Mouse (Mus musculus) midbrain, embryonic 12.5 days (tissue): Measurements from ENCODE around the gene Ttc25. TPM values are rescaled to one million over a fixed set of nuclear protein-coding genes. Genes with fewer than 3 reads are reported as not detected.
"Not testable (repeated sequence)": the region's sequence is repeated elsewhere in the genome, so short reads cannot be mapped to it uniquely, and the experiment has no call there.

Experiments used
- ATAC-seq: fragments of 200-750 bp; cut with Nextera tagmentation; 2 replicates; pipeline ENCODE4 v1.8.0; 2017; ENCODE audit warnings: low read depth, moderate TSS enrichment, moderate library complexity; ENCODE audit not compliant: low FRiP score
- H3K27ac ChIP-seq: fragments of 300-500 bp; sonication (generic); replicated peaks from 2 replicates; pipeline ENCODE4 v1.5.1; 2016; ENCODE audit warnings: mild to moderate bottlenecking
- H3K27me3 ChIP-seq: fragments of 300-500 bp; sonication (generic); 2 replicates; pipeline ENCODE4 v1.6.1; 2016; ENCODE audit warnings: mild to moderate bottlenecking
- H3K36me3 ChIP-seq: fragments of 300-500 bp; sonication (generic); 2 replicates; pipeline ENCODE4 v1.6.1; 2016
- H3K4me1 ChIP-seq: fragments of 300-500 bp; sonication (generic); 2 replicates; pipeline ENCODE4 v1.6.1; 2016
- H3K4me2 ChIP-seq: fragments of 300-500 bp; sonication (generic); replicated peaks from 2 replicates; pipeline ENCODE4 v1.6.1; 2016; ENCODE audit warnings: mild to moderate bottlenecking, moderate library complexity
- H3K4me3 ChIP-seq: fragments of 300-500 bp; sonication (generic); 2 replicates; pipeline ENCODE4 v1.5.1; 2016; ENCODE audit warnings: mild to moderate bottlenecking
- H3K9ac ChIP-seq: fragments of 300-500 bp; sonication (generic); replicated peaks from 2 replicates; pipeline ENCODE4 v1.6.1; 2016; ENCODE audit warnings: mild to moderate bottlenecking, moderate library complexity
- H3K9me3 ChIP-seq: fragments of 300-500 bp; sonication (generic); 2 replicates; pipeline ENCODE4 v1.6.1; 2016; ENCODE audit warnings: mild to moderate bottlenecking
- WGBS: fragments of 180-500 bp; shearing (Covaris S2); methylation state at CpG from one replicate; pipeline ENCODE4 v1.1.7; 2016; 5-methylcytosine and 5-hydroxymethylcytosine counted together
- polyA plus RNA-seq: library from polyadenylated mRNA; unstranded; fragments of >200 nt; fragmentation: Nextera tagmentation; extraction: Ambion mirVana; gene quantifications from 2 replicates; pipeline ENCODE4 v1.2.1, GENCODE M21; 2016

Ttc25 gene
- polyA plus RNA-seq, 1 experiment from 2014 or later, result 2.4 TPM

DNA sequence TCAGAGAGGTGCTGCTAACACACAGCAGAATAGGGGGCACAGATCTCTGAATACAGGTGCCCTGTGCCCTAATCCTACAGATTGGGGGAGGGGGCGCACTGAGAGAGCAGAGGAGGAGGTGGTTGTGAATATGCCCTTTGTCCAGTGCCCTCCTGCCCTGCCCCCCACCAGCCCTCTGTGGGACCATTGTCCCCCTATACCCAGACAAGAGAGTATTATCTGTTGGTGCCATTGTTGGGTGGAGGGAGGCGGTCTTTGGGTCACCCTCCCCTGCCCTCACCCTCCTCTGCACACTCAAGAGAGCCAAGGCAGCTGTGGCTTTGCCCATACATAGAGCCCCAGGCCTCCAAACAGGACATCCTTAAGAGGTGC lies 30.1 kb downstream of the Ttc25 start:
- 25% methylated on average over 2 of the region's 2 CpGs for WGBS
- 0 out of 2 replicates have a peak overlapping the region, but pooled peaks have one; percentile 12 for H3K27ac ChIP-seq
- H3K9me3 ChIP-seq, result no peaks in the 10 kb centered on the region
- peak overlapping the region; percentile 56 for H3K9ac ChIP-seq
- peak overlapping the region; percentile 59 for H3K4me3 ChIP-seq
- H3K4me2 ChIP-seq, result peak overlapping the region; percentile 79
- peak; percentile 6; the same call in 1 of the 2 replicates for ATAC-seq
- H3K36me3 ChIP-seq, result peaks cover 20% of the 10 kb centered on the region
- H3K27me3 ChIP-seq, result peaks cover 31% of the 10 kb centered on the region
- peaks cover 22% of the 10 kb centered on the region for H3K4me1 ChIP-seq

- no peaks in the 10 kb centered on the region for H3K9me3 ChIP-seq
- H3K27ac ChIP-seq, result no peak overlapping the region
- no peak overlapping the region for H3K4me2 ChIP-seq
- no peak overlapping the region for H3K9ac ChIP-seq
- ATAC-seq, result no peak
- peaks cover 26% of the 10 kb centered on the region for H3K36me3 ChIP-seq
- WGBS, result 74% methylated on average over 21 of the region's 21 CpGs
- peaks cover 23% of the 10 kb centered on the region for H3K27me3 ChIP-seq
- H3K4me1 ChIP-seq, result peaks cover 15% of the 10 kb centered on the region
- H3K4me3 ChIP-seq, result no peak overlapping the region
Observed at GRCm38 (mm10) chr11:100576256-100576655, 30.8 kb downstream of the Ttc25 start.

DNA sequence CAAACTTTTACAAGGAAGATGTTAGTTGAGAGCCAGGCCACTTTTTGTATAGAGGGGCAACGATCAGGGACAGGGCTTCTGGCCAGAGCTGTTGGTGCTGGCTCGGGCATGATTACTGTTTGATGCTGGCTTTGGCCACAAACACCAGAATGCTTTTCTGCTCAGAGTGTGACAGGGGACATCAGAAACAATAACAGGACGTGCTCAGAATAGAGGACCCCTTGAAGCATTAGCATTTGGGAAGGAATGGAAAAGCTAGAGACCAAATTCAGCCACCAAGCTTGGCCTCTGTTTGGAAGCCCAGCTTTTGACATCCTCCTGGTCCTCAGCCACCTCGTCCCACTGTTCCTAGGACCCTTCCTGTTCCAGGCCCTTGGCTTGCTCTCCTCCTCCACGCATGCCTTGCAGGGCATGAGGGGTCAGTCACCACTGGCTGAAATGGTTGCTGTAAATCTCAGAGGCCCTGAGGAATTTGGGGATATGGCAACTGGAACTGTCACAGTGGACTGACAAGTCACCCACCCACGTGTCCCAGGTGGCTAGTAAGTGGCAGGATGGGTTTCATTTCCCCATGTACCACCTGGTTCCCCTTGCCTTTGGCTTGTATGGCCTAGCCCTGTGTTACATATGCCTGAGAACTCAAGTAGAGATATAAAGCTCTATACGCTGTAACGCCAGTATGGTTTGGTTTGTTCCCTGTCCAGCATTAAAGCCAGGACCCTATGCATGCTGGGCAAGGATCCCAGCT lies 32.6 kb downstream of the Ttc25 start:
- Histone ChIP-seq H3K27ac (peak overlapping the region; percentile 2; the same call in 1 of the 2 replicates), H3K27me3 (peaks cover 7% of the 10 kb centered on the region; the same call in 1 of the 2 replicates), H3K9ac (no peak overlapping the region), H3K4me1 (peaks cover 13% of the 10 kb centered on the region), H3K4me2 (no peak overlapping the region), H3K4me3 (no peak overlapping the region), H3K36me3 (peaks cover 44% of the 10 kb centered on the region), H3K9me3 (no peaks in the 10 kb centered on the region)
- no peak for ATAC-seq
- WGBS, result 86% methylated on average over 8 of the region's 8 CpGs

GRCm38 (mm10) chr11:100579116-100579799 lies 33.9 kb downstream of the Ttc25 start:
- peaks cover 56% of the 10 kb centered on the region for H3K36me3 ChIP-seq
- 98% methylated on average over 9 of the region's 9 CpGs for WGBS
- no peak for ATAC-seq
- 0 out of 2 replicates have a peak overlapping the region, but pooled peaks have one; percentile 10 for H3K27ac ChIP-seq
- no peaks in the 10 kb centered on the region for H3K9me3 ChIP-seq
- no peak overlapping the region for H3K9ac ChIP-seq
- H3K4me3 ChIP-seq, result no peak overlapping the region
- H3K4me1 ChIP-seq, result peaks cover 13% of the 10 kb centered on the region
- peaks cover 7% of the 10 kb centered on the region; the same call in 1 of the 2 replicates for H3K27me3 ChIP-seq
- H3K4me2 ChIP-seq, result no peak overlapping the region

DNA sequence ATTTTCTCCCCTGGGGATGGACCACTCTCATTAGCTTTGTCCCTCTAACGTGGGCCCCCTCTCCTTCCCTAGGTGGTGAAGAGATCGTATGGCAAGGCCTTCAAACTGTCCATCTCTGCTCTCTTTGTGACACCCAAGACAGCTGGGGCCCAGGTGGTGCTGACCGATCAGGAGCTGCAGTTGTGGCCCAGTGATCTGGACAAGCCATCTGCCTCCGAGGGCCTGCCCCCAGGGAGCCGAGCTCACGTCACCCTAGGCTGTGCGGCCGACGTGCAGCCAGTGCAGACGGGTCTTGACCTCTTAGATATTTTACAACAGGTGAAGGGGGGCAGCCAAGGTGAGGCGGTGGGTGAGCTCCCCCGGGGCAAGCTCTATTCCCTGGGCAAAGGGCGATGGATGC lies 34.9 kb downstream of the Ttc25 start:
- Histone ChIP-seq H3K27me3 (peaks cover 5% of the 10 kb centered on the region; the same call in 1 of the 2 replicates), H3K4me2 (no peak overlapping the region), H3K36me3 (peaks cover 66% of the 10 kb centered on the region), H3K4me1 (peaks cover 7% of the 10 kb centered on the region), H3K27ac (no peak overlapping the region), H3K4me3 (no peak overlapping the region), H3K9me3 (no peaks in the 10 kb centered on the region), H3K9ac (no peak overlapping the region)
- no peak for ATAC-seq
- 91% methylated on average over 13 of the region's 13 CpGs for WGBS

DNA sequence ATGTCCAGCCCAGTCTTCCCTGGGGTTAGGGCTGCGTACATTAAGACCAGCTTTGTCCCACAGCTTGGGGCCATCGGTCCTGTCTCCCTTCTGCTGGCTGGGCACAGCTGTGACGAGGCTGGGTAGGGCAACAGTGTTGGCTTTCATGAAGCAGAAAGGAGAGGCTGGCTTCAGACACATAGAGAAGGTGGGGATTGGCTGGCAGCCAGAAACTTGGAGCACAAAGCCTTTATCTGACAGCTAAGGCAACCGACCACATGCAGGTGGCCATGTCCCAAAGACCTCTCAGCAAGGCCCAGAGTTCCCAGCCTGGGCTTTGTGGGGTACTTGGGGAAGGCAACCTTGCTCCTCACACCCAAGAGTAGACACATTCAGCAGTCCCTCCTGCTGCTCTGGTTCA lies 36.3 kb downstream of the Ttc25 start:
- H3K27ac ChIP-seq, result no peak overlapping the region
- H3K4me1 ChIP-seq, result no peaks in the 10 kb centered on the region; the same call in 1 of the 2 replicates
- ATAC-seq, result no peak
- H3K27me3 ChIP-seq, result no peaks in the 10 kb centered on the region
- no peaks in the 10 kb centered on the region for H3K9me3 ChIP-seq
- H3K36me3 ChIP-seq, result peaks cover 81% of the 10 kb centered on the region
- 86% methylated on average over 4 of the region's 4 CpGs for WGBS
- no peak overlapping the region for H3K9ac ChIP-seq
- H3K4me2 ChIP-seq, result no peak overlapping the region
- no peak overlapping the region for H3K4me3 ChIP-seq

DNA sequence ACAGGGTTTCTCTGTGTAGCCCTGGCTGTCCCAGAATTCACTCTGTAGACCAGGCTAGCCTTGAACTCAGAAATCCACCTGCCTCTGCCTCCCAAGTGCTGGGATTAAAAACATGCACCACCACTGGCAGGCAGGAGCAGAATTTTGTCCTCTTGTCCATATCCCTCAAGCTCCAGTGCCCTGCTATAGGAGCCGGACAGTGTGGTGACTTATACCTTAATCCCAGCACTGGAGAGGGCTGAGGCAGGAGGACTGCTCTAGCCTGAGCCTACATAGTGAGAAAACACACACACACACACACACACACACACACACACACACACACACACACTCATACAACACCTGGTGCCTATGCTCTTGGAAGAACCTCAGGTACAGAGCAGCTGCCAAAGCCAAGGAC lies 37.0 kb downstream of the Ttc25 start:
- not testable (repeated sequence) for H3K27ac ChIP-seq, H3K9ac ChIP-seq, H3K27me3 ChIP-seq, H3K4me2 ChIP-seq, H3K4me1 ChIP-seq, ATAC-seq, H3K9me3 ChIP-seq, H3K4me3 ChIP-seq
- H3K36me3 ChIP-seq, result peaks cover 88% of the 10 kb centered on the region
- 95% methylated on average over 1 of the region's 1 CpGs for WGBS

- WGBS, result 97% methylated on average over 2 of the region's 2 CpGs
- Histone ChIP-seq H3K9me3 (no peaks in the 10 kb centered on the region), H3K4me2 (no peak overlapping the region), H3K4me1 (no peaks in the 10 kb centered on the region), H3K27me3 (no peaks in the 10 kb centered on the region), H3K27ac (no peak overlapping the region), H3K9ac (no peak overlapping the region), H3K36me3 (peaks cover 92% of the 10 kb centered on the region), H3K4me3 (no peak overlapping the region)
- ATAC-seq, result no peak
Observed at GRCm38 (mm10) chr11:100582836-100583235, 37.4 kb downstream of the Ttc25 start.

GRCm38 (mm10) chr11:100584561-100584961 lies 39.2 kb downstream of the Ttc25 start:
- Histone ChIP-seq H3K4me3 (no peak overlapping the region), H3K27ac (no peak overlapping the region), H3K27me3 (no peaks in the 10 kb centered on the region), H3K9ac (no peak overlapping the region), H3K4me1 (no peaks in the 10 kb centered on the region), H3K4me2 (no peak overlapping the region), H3K36me3 (peaks cover 97% of the 10 kb centered on the region), H3K9me3 (no peaks in the 10 kb centered on the region)
- WGBS, result 96% methylated on average over 7 of the region's 7 CpGs
- no peak for ATAC-seq

GRCm38 (mm10) chr11:100585148-100585547 lies 39.7 kb downstream of the Ttc25 start:
- H3K36me3 ChIP-seq, result peaks cover 97% of the 10 kb centered on the region
- no peak overlapping the region for H3K27ac ChIP-seq
- H3K27me3 ChIP-seq, result no peaks in the 10 kb centered on the region
- no peak for ATAC-seq
- WGBS, result 97% methylated on average over 3 of the region's 3 CpGs
- no peak overlapping the region for H3K4me2 ChIP-seq
- H3K9me3 ChIP-seq, result no peaks in the 10 kb centered on the region
- no peak overlapping the region for H3K9ac ChIP-seq
- H3K4me3 ChIP-seq, result no peak overlapping the region
- H3K4me1 ChIP-seq, result no peaks in the 10 kb centered on the region

GRCm38 (mm10) chr11:100588462-100588861 lies 43.1 kb downstream of the Ttc25 start:
- Histone ChIP-seq H3K4me2 (no peak overlapping the region), H3K36me3 (peaks cover 97% of the 10 kb centered on the region), H3K4me1 (no peaks in the 10 kb centered on the region), H3K9me3 (no peaks in the 10 kb centered on the region), H3K27me3 (no peaks in the 10 kb centered on the region), H3K9ac (no peak overlapping the region), H3K4me3 (no peak overlapping the region), H3K27ac (no peak overlapping the region)
- ATAC-seq, result no peak
- WGBS, result 100% methylated on average over 2 of the region's 2 CpGs

- H3K36me3 ChIP-seq, result peaks cover 96% of the 10 kb centered on the region
- H3K9ac ChIP-seq, result no peak overlapping the region
- H3K27me3 ChIP-seq, result no peaks in the 10 kb centered on the region
- no peak overlapping the region for H3K4me2 ChIP-seq
- no peak overlapping the region for H3K27ac ChIP-seq
- no peak for ATAC-seq
- no peak overlapping the region for H3K4me3 ChIP-seq
- H3K4me1 ChIP-seq, result no peaks in the 10 kb centered on the region
- no peaks in the 10 kb centered on the region for H3K9me3 ChIP-seq
- 93% methylated on average over 11 of the region's 11 CpGs for WGBS
Observed at GRCm38 (mm10) chr11:100592346-100593046, 47.1 kb downstream of the Ttc25 start.
